Mouse (Mus musculus) limb, embryonic 15.5 days (tissue): ENCODE results near the gene Gga3. TPM values are rescaled to one million over a fixed set of nuclear protein-coding genes. Genes with fewer than 3 reads are reported as not detected.
A peak's percentile ranks its signal among the peaks of the same experiment; 100 is the strongest.

ENCODE experiments used
- ATAC-seq: fragments of 200-750 bp; cut with Nextera tagmentation; 2 replicates; pipeline ENCODE4 v1.8.0; 2017; ENCODE audit warnings: low read depth, moderate TSS enrichment; ENCODE audit not compliant: insufficient number of reproducible peaks, low FRiP score, low TSS enrichment
- H3K27ac ChIP-seq: fragments of 300-500 bp; sonication (generic); 2 replicates; pipeline ENCODE4 v1.5.1; 2015; ENCODE audit warnings: moderate library complexity, mild to moderate bottlenecking, inconsistent platforms
- H3K27me3 ChIP-seq: fragments of 300-500 bp; sonication (generic); 2 replicates; pipeline ENCODE4 v1.6.1; 2015; ENCODE audit warnings: inconsistent platforms
- H3K36me3 ChIP-seq: fragments of 300-500 bp; sonication (generic); 2 replicates; pipeline ENCODE4 v1.6.1; 2015; ENCODE audit warnings: inconsistent platforms
- H3K4me1 ChIP-seq: fragments of 300-500 bp; sonication (generic); 2 replicates; pipeline ENCODE4 v1.6.1; 2015; ENCODE audit warnings: inconsistent platforms
- H3K4me2 ChIP-seq: fragments of 300-500 bp; sonication (generic); 2 replicates; pipeline ENCODE4 v1.6.1; 2015; ENCODE audit warnings: mild to moderate bottlenecking, inconsistent platforms
- H3K4me3 ChIP-seq: fragments of 300-500 bp; sonication (generic); 2 replicates; pipeline ENCODE4 v1.5.1; 2015; ENCODE audit warnings: mild to moderate bottlenecking, inconsistent platforms
- H3K9ac ChIP-seq: fragments of 300-500 bp; sonication (generic); 2 replicates; pipeline ENCODE4 v1.6.1; 2015; ENCODE audit warnings: inconsistent platforms
- H3K9me3 ChIP-seq: fragments of 300-500 bp; sonication (generic); 2 replicates; pipeline ENCODE4 v1.6.1; 2016; ENCODE audit warnings: inconsistent platforms
- WGBS: fragments of 180-500 bp; shearing (Covaris S2); methylation state at CpG from one replicate; pipeline ENCODE4 v1.1.7; 2015; 5-methylcytosine and 5-hydroxymethylcytosine counted together
- polyA plus RNA-seq: library from polyadenylated mRNA; unstranded; fragments of >200 nt; fragmentation: Nextera tagmentation; extraction: Ambion mirVana; gene quantifications from 2 replicates; pipeline ENCODE4 v1.2.1, GENCODE M21; 2015

Gene Gga3
- polyA plus RNA-seq, 1 experiment from 2014 or later: 17.5 TPM

GRCm38 (mm10) chr11:115616371-115616770, 12.5 kb upstream of the Gga3 start:
- Histone ChIP-seq H3K4me1 (peaks cover 14% of the 10 kb centered on the region), H3K9ac (no peak overlapping the region), H3K27ac (no peak overlapping the region), H3K9me3 (no peaks in the 10 kb centered on the region), H3K27me3 (no peaks in the 10 kb centered on the region), H3K4me2 (no peak overlapping the region), H3K36me3 (peaks cover 49% of the 10 kb centered on the region), H3K4me3 (no peak overlapping the region)
- no peak for ATAC-seq
- WGBS: 84% methylated on average over 7 of the region's 7 CpGs

GRCm38 (mm10) chr11:115615875-115616274, 12.0 kb upstream of the Gga3 start:
- Histone ChIP-seq H3K4me2 (no peak overlapping the region), H3K9me3 (no peaks in the 10 kb centered on the region), H3K4me1 (peaks cover 16% of the 10 kb centered on the region), H3K9ac (no peak overlapping the region), H3K4me3 (no peak overlapping the region), H3K27ac (no peak overlapping the region), H3K27me3 (no peaks in the 10 kb centered on the region), H3K36me3 (peaks cover 44% of the 10 kb centered on the region)
- no peak for ATAC-seq
- WGBS: 75% methylated on average over 6 of the region's 6 CpGs

- Histone ChIP-seq H3K4me2 (no peak overlapping the region), H3K36me3 (peaks cover 38% of the 10 kb centered on the region), H3K9ac (no peak overlapping the region), H3K4me3 (no peak overlapping the region), H3K9me3 (no peaks in the 10 kb centered on the region), H3K4me1 (peaks cover 16% of the 10 kb centered on the region), H3K27me3 (no peaks in the 10 kb centered on the region), H3K27ac (no peak overlapping the region)
- 82% methylated on average over 15 of the region's 15 CpGs for WGBS
- ATAC-seq: no peak
Measured at GRCm38 (mm10) chr11:115615108-115615825, 11.4 kb upstream of the Gga3 start.

- H3K9me3 ChIP-seq: no peaks in the 10 kb centered on the region
- WGBS: 82% methylated on average over 10 of the region's 10 CpGs
- no peak overlapping the region for H3K4me2 ChIP-seq
- H3K9ac ChIP-seq: no peak overlapping the region
- H3K4me1 ChIP-seq: peaks cover 16% of the 10 kb centered on the region
- no peaks in the 10 kb centered on the region for H3K27me3 ChIP-seq
- no peak overlapping the region for H3K27ac ChIP-seq
- no peak for ATAC-seq
- no peak overlapping the region for H3K4me3 ChIP-seq
- peaks cover 33% of the 10 kb centered on the region for H3K36me3 ChIP-seq
Measured at GRCm38 (mm10) chr11:115614346-115615107, 10.7 kb upstream of the Gga3 start.

- Histone ChIP-seq H3K4me3 (peak overlapping the region; percentile 81), H3K4me2 (peak overlapping the region; percentile 88), H3K27ac (peak overlapping the region; percentile 95), H3K27me3 (no peaks in the 10 kb centered on the region), H3K9ac (peak overlapping the region; percentile 76), H3K9me3 (no peaks in the 10 kb centered on the region), H3K36me3 (peaks cover 36% of the 10 kb centered on the region), H3K4me1 (peaks cover 16% of the 10 kb centered on the region)
- no peak for ATAC-seq
- under 1% methylated on average over 16 of the region's 16 CpGs for WGBS
Measured at GRCm38 (mm10) chr11:115613138-115613945, 9.5 kb upstream of the Gga3 start.

GRCm38 (mm10) chr11:115612410-115613137, 8.7 kb upstream of the Gga3 start, which contains the start of gene Mif4gd:
Mif4gd (minus strand) TSS chr11:115612969.
- ATAC-seq: peak; percentile 82
- Histone ChIP-seq H3K27me3 (no peaks in the 10 kb centered on the region), H3K4me1 (peaks cover 16% of the 10 kb centered on the region), H3K9ac (peak within 1 kb of the TSS; percentile 76), H3K36me3 (peaks cover 42% of the 10 kb centered on the region), H3K4me2 (peak within 1 kb of the TSS; percentile 88), H3K9me3 (no peaks in the 10 kb centered on the region), H3K4me3 (peak within 1 kb of the TSS; percentile 81), H3K27ac (peak within 1 kb of the TSS; percentile 95)
- WGBS: under 1% methylated on average over 73 of the region's 80 CpGs

GRCm38 (mm10) chr11:115612059-115612409, 8.2 kb upstream of the Gga3 start:
- H3K4me3 ChIP-seq: peak overlapping the region; percentile 81
- WGBS: 0% methylated on average over 13 of the region's 13 CpGs
- peak; percentile 6; the same call in 1 of the 2 replicates for ATAC-seq
- H3K9me3 ChIP-seq: no peaks in the 10 kb centered on the region
- no peaks in the 10 kb centered on the region for H3K27me3 ChIP-seq
- H3K4me1 ChIP-seq: peaks cover 16% of the 10 kb centered on the region
- H3K4me2 ChIP-seq: peak overlapping the region; percentile 88
- H3K27ac ChIP-seq: peak overlapping the region; percentile 95
- H3K9ac ChIP-seq: peak overlapping the region; percentile 76
- H3K36me3 ChIP-seq: peaks cover 42% of the 10 kb centered on the region

- H3K36me3 ChIP-seq: peaks cover 44% of the 10 kb centered on the region
- H3K4me1 ChIP-seq: peaks cover 16% of the 10 kb centered on the region
- no peak overlapping the region for H3K4me3 ChIP-seq
- no peak for ATAC-seq
- H3K4me2 ChIP-seq: no peak overlapping the region
- no peak overlapping the region for H3K9ac ChIP-seq
- no peaks in the 10 kb centered on the region for H3K27me3 ChIP-seq
- H3K27ac ChIP-seq: no peak overlapping the region
- H3K9me3 ChIP-seq: no peaks in the 10 kb centered on the region
- 61% methylated on average over 6 of the region's 6 CpGs for WGBS
Measured at GRCm38 (mm10) chr11:115611173-115611572, 7.3 kb upstream of the Gga3 start.

- H3K36me3 ChIP-seq: peaks cover 44% of the 10 kb centered on the region
- WGBS: 70% methylated on average over 3 of the region's 3 CpGs
Measured at GRCm38 (mm10) chr11:115609576-115609975, 5.7 kb upstream of the Gga3 start.

GRCm38 (mm10) chr11:115608421-115609399, 4.9 kb upstream of the Gga3 start:
- Histone ChIP-seq H3K4me1 (peaks cover 27% of the 10 kb centered on the region), H3K27ac (no peak overlapping the region), H3K4me3 (no peak overlapping the region), H3K4me2 (no peak overlapping the region), H3K9ac (no peak overlapping the region), H3K9me3 (no peaks in the 10 kb centered on the region), H3K27me3 (no peaks in the 10 kb centered on the region), H3K36me3 (peaks cover 44% of the 10 kb centered on the region)
- WGBS: 80% methylated on average over 23 of the region's 23 CpGs
- ATAC-seq: no peak

More at GRCm38 (mm10) chr11:115609576-115609975, 5.7 kb upstream of the Gga3 start:
- Histone ChIP-seq H3K9ac (no peak overlapping the region), H3K27ac (no peak overlapping the region), H3K9me3 (no peaks in the 10 kb centered on the region), H3K4me2 (no peak overlapping the region), H3K27me3 (no peaks in the 10 kb centered on the region), H3K4me3 (no peak overlapping the region), H3K4me1 (peaks cover 28% of the 10 kb centered on the region)
- no peak for ATAC-seq
